Mouse (Mus musculus) embryo, embryonic 11.5 days (tissue): ENCODE results near the gene Tln1.
A peak's percentile ranks its signal among the peaks of the same experiment; 100 is the strongest.
"Not testable (repeated sequence)": the region's sequence is repeated elsewhere in the genome, so short reads cannot be mapped to it uniquely, and the experiment has no call there.

ENCODE experiments used
- DNase-seq: peaks from one replicate; pipeline ENCODE4 v3.0.0-alpha.2; 2012; ENCODE audit warnings: low read depth, low spot score

The Tln1 gene

DNA sequence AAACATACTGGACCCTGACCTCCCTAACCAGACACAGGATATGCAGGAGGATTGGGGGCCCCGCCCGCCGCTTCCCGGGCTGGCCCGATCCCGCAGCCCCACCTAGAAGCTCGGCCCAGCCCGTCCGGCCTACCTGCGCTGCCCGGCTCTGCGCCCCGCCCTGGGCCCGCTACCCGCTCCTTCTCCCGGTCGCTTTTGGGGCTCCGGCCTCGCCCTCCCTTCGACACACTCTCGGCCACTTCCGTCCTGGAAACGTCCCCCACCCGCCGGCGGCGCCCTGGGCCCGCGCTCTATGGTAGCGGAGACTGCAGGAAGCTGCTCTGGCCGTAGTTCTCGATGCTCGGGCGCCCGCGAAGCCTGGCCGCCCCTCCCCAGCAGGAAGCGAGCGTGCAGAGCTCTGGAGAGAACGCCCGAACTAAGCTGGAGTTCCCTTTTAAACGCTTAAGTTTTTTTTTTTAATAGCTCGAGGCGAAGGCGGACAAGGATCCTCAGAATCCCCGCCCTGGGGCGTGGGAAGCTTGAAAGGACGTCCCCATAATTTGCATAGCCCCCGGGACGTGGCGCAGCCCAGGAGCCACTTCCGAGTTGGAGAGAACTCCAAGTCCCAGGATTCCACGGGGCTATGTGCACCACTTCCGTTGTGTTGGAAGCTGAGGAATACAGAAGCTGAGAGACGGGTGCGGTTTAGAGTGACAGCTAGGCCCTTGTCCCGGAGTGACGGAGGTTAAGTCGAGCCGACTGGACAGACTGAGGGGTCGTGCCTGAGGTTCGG lies at the start of gene Tln1, which contains the start of gene Creb3:
Gene Tln1, minus strand, starts transcription at position 695 of the 772 bp plus-strand sequence.
Gene Creb3, plus strand, starts transcription at position 336 of the 772 bp plus-strand sequence.
- peak; percentile 89 for DNase-seq

DNA sequence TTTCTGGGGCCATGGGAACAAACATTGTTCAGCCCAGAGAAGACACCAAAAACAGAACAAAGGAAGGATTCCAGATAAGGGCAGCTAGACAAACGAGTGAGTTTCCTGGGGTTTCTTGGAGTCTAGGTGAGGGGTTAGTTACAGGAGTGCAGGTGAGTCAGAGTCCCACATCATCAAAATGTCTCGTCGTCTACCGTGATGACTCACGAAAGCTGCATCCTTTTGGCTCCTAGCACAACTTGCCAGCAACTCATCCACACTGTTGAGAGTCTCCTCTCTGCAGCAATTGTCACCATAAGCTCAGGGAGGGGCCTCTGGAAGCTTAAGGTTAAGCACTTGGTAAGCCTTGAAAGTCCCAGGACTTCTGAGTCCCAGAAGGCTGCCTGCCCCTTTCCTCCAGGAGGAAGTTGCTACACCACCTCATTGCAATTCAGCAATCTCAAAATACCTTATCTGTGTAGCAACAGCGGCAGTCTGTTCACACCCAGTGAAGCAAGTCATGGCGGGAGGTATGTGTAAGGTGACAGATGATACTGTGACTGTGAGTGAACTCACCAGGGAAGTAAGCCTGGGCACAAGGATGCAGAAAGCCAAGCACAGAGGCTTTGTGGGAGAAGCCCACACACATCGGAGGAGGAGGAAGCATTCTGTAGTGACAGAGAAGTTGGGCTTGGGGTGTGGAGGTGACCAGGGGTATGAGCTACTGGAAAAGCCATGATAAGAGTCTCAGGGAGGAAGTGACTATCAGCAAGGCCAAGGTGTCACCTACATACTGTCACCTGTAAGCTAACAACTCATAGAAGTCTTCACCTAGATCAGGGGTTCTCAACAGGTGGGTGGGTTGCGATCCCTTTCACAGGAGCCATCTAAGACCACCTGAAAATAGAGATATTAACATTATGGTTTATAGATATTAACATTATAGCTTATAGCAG lies 42.5 kb upstream of the Tln1 start:
- no peak for DNase-seq

DNA sequence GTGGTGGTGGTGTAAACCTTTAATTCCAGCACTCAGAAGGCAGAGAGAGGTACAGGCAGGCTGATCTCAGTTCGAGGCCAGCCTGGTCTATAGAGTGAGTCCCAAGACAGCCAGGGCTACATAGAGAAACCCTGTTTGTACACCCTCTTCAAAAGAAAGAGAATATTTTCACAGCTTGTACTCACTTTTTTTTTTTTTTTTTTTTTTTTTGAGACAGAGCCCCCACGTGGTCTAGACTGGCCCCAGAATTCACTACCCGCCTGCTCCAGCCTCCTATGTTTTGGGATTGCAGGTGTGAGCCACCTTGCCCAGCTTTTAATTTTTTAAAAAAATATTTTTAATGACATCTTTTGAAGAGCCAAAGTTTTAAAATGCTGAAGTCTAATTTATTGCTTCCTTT lies 41.6 kb upstream of the Tln1 start:
- no peak for DNase-seq

DNA sequence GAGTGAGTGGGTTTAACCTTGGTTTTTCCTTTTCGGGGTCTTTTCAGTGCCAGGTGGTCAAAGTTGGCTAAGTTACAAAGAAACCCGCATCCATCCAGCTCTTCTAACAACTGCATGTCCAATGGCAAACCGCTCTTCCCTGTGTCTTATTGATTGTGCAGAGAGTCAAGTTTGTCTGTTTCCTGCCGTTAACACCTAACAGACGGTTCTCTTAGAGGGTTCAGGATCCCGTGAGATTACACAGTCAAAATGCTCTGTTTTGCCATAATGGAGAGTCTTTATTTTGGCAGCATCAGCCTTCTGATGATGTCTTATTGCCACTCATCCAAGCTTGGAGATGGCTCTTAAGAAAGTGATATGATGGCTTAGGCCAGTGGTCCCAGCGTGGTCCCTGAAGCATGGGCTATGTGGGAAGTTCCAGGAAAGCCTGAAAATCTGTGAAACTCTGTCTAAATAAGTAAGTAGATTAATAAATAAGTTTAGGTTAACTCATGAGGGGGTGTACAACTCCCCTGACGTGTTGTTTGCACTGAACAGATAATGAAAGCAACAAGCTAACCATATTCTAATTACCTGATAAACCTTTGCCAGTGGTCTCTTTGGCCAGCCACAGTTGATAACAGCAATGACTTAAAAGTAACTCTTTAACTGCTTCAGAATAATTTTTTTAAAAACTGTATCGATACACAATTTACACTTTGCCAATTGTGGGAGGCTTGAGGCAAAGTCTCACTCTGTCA lies 37.9 kb upstream of the Tln1 start:
- no peak for DNase-seq

DNA sequence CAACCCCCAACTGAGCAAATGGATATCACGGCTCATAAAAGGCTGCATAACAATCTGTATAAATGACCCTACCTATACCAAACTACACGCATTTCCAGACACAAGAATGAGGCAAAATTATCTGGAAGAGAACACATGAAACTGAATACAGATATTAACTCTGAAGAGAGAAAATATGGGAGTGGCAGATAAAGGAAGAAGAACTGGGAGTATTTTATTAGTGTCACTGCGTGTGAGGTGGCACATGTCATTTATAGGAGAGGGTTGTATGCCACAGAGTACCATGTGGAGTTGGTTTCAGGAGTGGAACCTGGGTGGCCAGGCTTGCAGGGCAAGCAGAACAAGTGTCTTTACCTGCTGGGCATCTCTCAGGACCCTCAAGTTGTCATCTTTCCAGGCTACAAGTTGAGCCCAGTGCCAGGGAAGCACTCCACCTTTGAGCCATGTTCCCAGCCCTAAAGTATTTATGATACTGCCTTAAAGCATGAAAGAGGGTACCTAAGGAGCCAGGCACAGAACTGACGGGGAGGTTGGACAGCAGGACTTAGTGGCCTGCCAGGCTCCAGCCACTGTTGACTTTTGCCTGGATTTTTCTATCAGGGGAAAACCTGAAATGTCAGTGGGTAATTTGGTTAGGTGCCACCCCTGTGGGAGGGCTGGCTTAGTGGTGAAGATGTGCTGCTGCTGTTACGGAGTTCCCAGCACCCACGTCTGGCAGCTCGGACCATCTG lies 36.3 kb upstream of the Tln1 start:
- DNase-seq = no peak

DNA sequence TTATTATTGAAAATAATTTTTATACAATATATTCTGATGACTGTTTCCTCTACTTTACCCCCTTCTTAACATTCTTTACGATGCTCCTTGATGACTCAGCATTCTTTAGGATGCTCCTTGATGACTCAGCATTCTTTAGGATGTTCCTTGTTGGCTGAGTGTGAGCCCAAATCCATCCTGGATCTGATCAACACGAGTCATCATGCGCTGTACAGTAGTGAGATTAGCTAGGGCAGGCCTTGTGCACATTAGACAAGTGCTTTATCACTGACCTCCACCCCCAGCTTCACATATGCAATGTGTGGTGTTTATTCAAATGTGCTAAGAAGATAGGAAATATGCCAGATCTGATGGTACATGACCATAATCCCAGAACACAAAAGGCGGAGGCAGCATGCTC lies 35.7 kb upstream of the Tln1 start:
- DNase-seq = no peak

DNA sequence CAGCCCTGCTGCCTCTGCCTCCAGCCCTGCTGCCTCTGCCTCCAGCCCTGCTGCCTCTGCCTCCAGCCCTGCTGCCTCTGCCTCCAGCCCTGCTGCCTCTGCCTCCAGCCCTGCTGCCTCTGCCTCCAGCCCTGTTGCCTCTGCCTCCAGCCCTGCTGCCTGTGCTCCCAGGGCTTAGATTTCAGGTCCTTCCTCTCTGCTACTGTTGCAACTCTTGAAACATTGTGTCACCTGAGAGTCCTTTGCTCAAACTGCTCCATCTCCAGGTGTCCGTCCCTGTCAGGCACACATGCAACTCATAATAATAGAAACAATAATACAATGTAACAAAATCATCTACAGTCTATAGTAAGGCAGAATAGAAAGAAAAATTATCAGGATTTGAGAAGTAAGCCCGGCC lies 34.1 kb upstream of the Tln1 start:
- not testable (repeated sequence) for DNase-seq

DNA sequence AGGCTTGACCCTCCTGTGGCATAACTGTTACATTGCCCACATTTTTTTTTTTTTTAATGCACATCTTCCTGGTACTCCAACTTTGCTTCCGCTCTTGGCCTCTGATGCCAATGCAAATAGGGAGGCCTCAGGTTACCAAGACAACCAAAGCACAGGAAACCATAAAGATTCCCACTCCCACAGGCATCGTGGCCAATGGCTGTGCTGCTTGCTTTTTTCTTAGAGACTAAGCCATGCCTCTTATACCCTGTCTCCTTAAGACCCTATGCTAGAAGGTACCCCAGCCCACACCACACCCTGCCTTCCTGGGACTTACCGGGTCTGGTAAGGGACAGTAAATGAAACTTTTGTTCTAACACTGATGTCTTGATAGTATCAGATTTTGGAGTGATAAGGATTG lies 31.0 kb upstream of the Tln1 start:
- no peak for DNase-seq

DNA sequence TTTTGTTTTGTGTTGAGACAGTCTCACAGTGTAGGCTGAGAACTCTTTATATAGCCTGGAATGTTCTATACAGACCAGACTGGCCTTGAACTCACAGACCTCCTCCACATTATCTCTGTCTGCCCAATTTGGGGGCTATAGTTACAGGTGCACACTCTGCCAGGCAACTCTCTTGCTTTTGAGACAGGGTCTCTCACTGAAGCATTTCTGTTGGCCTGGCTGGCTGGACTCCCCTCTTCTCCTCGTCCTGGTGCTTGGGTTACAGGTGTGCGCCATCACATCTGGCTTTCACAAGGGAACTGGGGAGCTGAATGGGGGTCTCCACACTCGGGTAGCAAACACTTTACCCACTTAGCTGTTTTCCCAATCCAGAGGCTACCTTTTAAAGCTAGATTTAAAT lies 29.5 kb upstream of the Tln1 start:
- no peak for DNase-seq

DNA sequence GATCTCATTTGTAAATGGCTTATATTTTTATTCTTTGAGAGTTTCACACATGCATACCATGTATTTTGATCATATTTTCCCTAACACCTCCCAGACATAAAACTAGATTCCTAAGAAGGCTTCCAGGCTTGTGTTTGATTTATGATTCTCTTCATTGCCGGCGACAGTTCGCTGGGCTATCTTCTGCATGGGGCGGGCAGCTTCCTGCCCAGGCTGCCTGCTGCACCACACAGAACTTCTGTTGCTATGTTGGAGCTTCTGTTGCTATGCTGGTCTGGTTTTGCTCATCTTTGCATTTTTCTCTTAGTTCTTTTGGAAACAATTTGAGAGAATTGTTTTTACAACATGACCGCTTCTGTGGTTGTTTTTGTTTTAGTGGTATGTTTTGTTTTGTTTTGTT lies 29.1 kb upstream of the Tln1 start:
- no peak for DNase-seq

DNA sequence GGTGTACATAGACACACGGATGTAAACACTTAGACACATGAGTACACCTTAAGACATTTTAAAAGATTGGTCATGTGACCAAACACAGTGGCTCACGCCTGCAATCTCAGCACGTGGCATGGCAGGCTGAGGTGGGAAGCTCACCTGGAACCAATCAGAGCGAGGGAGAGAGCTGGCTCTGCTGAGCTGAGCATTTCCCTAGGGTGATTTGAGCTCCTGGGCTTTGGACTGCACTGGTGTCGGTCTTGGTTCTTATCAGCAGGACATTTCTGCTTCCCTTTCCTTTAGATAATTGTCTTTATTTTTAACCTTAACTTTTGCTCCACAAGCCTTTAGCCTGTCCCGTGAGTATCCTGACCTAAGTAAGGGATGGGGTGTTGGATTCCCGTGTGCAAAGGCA lies 25.2 kb upstream of the Tln1 start:
- DNase-seq = no peak

DNA sequence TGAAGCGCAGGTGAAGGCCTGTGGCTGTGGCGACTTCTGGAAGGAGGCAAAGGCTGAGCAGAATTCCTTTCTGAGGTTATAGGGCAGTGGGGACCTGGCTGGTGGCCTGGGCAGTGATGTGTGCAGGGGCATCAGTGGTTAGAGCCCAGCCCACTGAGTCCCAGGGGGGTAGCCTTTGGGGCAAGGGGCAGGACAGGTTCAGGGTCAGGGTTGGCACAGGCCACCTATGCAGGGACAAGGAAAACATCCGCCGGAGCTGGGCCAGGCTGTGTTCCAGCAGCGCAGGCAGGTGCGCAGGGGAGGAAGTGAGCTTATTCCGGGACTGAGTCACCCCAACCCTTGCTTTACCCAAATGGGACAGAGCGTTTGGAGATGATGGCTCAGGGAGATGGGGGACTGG lies 23.9 kb upstream of the Tln1 start:
- no peak for DNase-seq

DNA sequence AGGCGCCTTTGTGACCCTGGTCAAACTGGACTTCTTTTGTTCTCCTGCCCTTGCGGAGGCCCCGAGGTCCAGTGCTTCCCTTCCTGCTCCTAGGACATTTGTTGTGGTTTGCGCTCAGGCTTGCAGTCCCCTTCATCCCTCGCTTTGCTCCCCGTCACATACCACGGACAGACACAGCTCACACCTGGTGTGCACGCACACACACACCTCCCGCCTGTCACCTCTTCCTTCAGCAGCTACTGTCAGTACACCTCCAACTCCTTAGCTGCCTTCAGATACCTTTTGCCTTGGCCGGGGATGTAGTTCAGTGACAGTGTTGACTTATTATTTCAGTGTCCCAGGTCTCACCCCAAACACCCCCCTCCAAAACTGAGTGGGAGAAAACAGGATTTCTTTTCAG lies 23.2 kb upstream of the Tln1 start:
- DNase-seq = no peak

DNA sequence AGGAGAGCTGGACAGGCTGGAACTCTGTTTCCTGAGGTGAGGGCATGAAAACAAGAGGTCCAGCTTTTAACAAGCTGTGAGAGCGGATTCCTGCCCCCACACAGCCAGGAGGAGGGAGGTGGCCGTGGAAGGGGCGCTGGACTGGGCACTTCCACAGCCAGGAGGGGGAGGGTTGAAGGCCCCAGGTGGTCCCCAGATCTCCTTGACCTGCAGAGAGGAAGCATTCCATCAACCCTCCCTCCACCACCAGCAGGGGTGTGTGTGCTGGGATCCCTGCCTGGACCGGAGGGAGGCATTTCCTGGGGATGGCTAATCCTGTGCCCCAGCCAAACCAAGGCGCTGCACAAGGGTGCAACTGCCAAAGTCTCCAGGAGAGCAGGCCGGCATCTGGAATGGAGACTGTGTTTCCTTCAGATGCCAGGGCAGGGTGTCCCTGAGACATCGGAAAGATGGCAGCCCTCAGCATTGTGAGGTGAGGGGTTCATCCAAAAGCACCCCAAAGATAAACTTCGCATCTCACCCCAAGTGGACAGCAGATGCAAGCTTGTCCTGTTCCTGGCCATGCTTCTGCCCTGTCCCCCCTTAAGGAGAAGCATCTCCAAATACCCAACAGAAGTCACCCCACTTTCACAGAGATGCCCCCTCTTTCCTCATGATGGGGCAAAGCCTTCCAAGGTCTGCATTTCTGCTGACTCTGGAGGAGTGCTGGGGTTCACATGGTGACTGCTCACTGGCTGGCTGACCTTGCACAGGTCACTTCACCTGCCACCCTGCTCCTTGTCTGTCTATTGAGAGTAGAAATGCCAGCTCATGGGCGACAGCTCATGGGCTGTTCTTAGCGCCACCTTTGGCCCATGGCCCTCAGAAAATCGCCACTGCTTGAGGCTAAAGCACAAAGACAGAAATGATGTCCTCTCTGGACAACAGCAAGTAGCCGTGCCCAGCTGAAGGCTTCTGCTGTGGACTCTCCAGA lies 22.2 kb upstream of the Tln1 start, which contains the start of gene Msmp:
Gene Msmp, minus strand, starts transcription at position 51 of the 973 bp plus-strand sequence.
- no peak for DNase-seq

DNA sequence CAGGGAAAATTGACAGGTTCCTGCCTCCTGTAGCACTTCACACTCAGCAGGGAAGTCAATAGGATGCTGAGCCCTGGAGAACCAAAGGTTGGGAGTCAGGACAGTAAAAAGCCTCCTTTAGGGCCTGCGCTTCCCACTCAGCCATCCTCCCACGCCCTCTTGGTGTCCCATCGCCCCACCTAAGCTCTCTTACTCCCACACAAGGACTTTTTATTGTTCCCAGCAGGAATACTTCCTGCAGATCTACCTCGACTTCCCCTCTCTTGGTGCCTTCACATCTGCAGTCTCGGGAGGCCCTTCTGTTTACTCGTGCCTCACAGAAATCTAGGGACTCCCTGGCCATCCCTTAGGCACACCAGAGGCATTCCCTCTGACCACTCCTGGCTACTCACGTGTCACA lies 20.9 kb upstream of the Tln1 start:
- DNase-seq = no peak

DNA sequence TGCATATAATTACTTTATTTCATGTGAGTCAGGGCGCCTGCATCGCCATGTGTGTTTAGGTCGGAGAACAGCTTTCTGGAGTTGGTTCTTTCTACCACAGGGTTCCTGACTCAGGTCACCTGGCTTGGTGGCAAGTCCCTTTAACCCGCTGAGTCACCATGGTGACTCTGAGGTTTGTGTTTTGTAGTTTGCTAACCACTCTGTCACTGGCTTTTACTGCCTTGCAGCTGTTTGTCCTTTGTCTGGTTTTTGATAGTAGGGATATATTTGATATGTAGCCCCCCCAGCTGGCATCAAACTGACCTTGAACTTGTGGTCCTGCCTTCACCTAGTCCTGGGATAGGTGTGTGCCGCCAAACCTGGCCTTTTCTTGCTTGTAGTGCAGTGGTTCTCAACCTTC lies 19.8 kb upstream of the Tln1 start:
- DNase-seq = no peak

DNA sequence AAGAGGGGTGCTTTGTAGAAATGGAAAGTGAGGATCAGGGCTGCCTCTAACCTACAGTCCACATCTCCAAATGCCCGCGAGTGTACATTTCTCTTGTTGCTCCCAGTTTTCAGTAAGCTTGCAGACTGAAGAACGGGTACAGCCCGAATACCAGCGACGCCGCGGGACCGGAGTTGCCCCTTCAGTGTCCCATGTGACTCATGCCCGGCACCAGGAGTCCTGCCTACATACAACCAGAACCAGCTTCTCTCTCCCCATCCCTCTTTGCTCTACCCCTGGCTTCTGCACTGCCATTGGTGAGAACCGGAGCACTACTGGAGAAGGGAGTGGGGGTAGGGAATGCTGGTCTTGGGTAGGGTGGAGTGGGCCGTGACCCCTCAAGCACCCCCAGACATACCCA lies 18.9 kb upstream of the Tln1 start:
- DNase-seq = no peak

DNA sequence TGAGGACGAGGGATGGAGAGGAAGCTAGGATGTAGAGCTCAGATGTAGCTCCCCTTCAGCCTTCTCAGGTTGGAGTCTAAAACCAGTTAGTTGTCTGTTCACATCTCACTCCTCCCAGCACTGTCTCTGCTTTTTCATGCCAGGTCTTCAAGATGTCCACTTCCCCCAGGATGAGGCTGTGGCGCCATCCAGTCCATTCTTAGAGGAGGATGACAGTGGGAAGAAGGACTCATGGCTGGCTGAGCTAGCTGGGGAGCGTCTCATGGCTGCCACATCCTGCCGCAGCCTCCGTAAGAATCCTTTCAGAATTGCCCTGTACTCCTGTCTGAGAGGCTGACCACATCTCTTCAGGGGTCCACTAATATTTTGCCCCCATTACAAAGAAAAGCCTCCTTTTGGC lies 18.2 kb upstream of the Tln1 start:
- DNase-seq = no peak

DNA sequence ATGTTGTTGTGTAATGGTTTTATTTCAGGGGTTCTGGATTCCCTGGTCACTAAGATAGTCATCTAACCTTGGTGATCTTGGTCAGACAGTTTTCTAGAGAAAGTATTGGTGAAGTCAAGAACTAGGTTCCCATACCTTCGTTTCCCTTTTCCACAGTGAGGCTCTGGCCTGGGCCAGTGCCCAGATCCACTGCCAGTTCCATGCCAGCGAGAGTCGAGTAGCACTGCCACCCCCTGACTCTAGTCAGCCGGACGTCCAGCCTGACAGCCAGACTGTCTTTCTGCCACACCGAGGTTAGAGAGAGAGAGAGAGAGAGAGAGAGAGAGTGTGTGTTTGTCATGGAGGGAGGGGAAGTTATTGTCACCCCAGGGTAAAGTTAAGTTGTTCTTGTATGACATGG lies 17.2 kb upstream of the Tln1 start:
- DNase-seq = no peak

DNA sequence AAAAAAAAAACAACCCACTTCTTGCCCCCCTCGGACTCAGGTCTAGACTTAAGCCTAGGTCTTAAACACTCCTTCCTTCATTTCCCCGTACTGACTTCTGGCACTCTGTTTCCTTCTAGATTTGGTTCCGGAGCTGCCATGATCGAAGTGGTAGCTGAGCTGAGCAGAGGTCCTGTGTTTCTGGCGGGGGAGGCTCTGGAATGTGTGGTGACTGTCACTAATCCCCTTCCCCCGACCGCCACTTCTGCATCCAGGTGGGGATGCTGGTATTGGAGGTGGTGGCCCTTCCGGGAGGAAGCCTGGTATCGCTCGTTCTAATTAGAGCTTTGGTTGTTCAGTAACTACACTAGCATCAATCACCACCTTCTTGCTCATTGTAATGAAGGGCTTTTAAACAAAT lies 16.8 kb upstream of the Tln1 start:
- DNase-seq = no peak
